Mouse (Mus musculus): ENCODE measurements around the gene Ccrl2.

DNA sequence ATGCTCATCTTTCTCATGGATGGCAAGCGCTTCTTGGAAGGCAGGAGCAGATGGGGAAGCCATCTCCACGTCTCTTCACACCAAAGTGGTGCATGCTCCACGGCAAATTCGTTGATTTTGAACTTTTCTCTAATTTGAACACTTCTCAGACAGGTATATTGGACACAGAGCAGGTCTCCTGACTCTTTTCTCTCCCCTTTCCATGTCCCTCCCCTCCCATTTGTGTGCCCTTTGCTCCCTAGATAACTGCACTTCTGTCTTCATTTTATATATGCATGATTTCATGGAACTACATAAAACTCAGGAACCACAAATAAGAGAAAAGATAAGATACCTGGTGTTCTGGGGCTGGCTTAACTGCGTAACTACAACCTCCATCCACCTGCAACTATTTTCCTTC is 46.0 kb upstream of the Ccrl2 start:
- no peak for TF ChIP-seq CTCF (IDR thresholded peaks at IDR 0.05; ENCODE audit: extremely low read depth, insufficient read length, insufficient replicate concordance, low read depth, low read length)
- no peak for TF ChIP-seq POLR2A (IDR thresholded peaks at IDR 0.05; ENCODE audit: low read depth, low read length)

Data from small intestine, adult 2 months (tissue).